Mouse (Mus musculus) megakaryocyte, embryonic 14.5 days (primary cell): ENCODE data around the gene Olfr68.
"Not testable (repeated sequence)": the region's sequence is repeated elsewhere in the genome, so short reads cannot be mapped to it uniquely, and the experiment has no call there.

Source experiments
- FLI1 ChIP-seq: IDR thresholded peaks from 2 replicates; pipeline ENCODE4 v1.6.1; 2012; ENCODE audit warnings: low read length, inconsistent platforms, mixed read lengths
- GATA1 ChIP-seq: IDR thresholded peaks from 3 replicates; pipeline ENCODE4 v1.6.1; 2012; ENCODE audit warnings: mixed read lengths, low read length, inconsistent platforms, borderline replicate concordance

DNA sequence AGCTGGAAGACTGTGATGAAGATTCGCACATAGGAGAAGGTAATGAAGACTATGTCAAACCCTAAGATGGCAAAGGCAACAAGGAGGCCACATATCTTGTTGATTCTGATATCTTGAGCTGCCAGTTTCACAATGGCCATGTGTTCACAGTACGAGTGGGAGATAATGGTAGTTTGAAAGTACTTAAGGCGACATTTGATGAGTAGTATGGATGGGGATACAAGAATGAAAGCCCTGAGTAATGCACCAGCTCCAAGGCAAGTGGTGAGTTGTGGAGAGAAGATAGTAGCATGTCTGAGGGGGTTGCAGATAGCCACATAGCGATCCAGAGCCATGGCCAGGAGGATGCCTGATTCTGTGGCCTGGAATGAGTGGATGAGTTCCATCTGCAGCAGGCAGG is 1.8 kb downstream of the Olfr68 start:
- not testable (repeated sequence) for TF ChIP-seq GATA1, FLI1
